Mouse (Mus musculus): ENCODE measurements around the gene 4930404N11Rik. TPM values are rescaled to one million over a fixed set of nuclear protein-coding genes. Genes with fewer than 3 reads are reported as not detected.

Gene 4930404N11Rik
- polyA plus RNA-seq, 1 experiment from 2014 or later = 1.6 TPM

GRCm38 (mm10) chr10:81329194-81329975 is 36.2 kb downstream of the 4930404N11Rik start:
- peaks cover 15% of the 10 kb centered on the region; the same call in 1 of the 2 replicates for H3K27me3 ChIP-seq
- H3K4me3 ChIP-seq (replicated peaks) = peak overlapping the region; percentile 25
- peak; percentile 61 for ATAC-seq (replicated peaks; ENCODE audit: low FRiP score)
- H3K4me1 ChIP-seq = peaks cover 47% of the 10 kb centered on the region
- no peaks in the 10 kb centered on the region for H3K9me3 ChIP-seq (replicated peaks)
- peak overlapping the region; percentile 87 for H3K27ac ChIP-seq
- H3K9ac ChIP-seq = peak overlapping the region; percentile 11
- 48% methylated on average over 10 of the region's 10 CpGs for WGBS
- peaks cover 30% of the 10 kb centered on the region for H3K36me3 ChIP-seq
- peak overlapping the region; percentile 49 for H3K4me2 ChIP-seq

GRCm38 (mm10) chr10:81328386-81328785 is 37.2 kb downstream of the 4930404N11Rik start, which contains the start of gene Tbxa2r:
Gene Tbxa2r (plus strand): TSS chr10:81328731.
- Histone ChIP-seq H3K4me2 (peak within 1 kb of the TSS; percentile 49), H3K4me3 (replicated peaks) (peak within 1 kb of the TSS; percentile 25), H3K27me3 (peaks cover 13% of the 10 kb centered on the region; the same call in 1 of the 2 replicates), H3K9ac (peak within 1 kb of the TSS; percentile 14), H3K36me3 (peaks cover 40% of the 10 kb centered on the region), H3K27ac (peak within 1 kb of the TSS; percentile 87), H3K9me3 (replicated peaks) (no peaks in the 10 kb centered on the region), H3K4me1 (peaks cover 49% of the 10 kb centered on the region)
- ATAC-seq (replicated peaks; ENCODE audit: low FRiP score) = peak; percentile 31; the same call in 1 of the 2 replicates
- WGBS = 9% methylated on average over 10 of the region's 10 CpGs

GRCm38 (mm10) chr10:81327959-81328358 is 37.7 kb downstream of the 4930404N11Rik start:
- Histone ChIP-seq H3K4me3 (replicated peaks) (0 out of 2 replicates have a peak overlapping the region, but pooled peaks have one; percentile 25), H3K9ac (0 out of 2 replicates have a peak overlapping the region, but pooled peaks have one; percentile 14), H3K36me3 (peaks cover 44% of the 10 kb centered on the region), H3K4me1 (peaks cover 50% of the 10 kb centered on the region), H3K27me3 (peaks cover 9% of the 10 kb centered on the region; the same call in 1 of the 2 replicates), H3K4me2 (peak overlapping the region; percentile 49), H3K27ac (peak overlapping the region; percentile 87), H3K9me3 (replicated peaks) (no peaks in the 10 kb centered on the region)
- 21% methylated on average over 2 of the region's 2 CpGs for WGBS
- ATAC-seq (replicated peaks; ENCODE audit: low FRiP score) = no peak

GRCm38 (mm10) chr10:81326858-81327257 is 38.8 kb downstream of the 4930404N11Rik start:
- Histone ChIP-seq H3K4me3 (replicated peaks) (no peak overlapping the region), H3K27ac (peak overlapping the region; percentile 87), H3K4me1 (peaks cover 53% of the 10 kb centered on the region), H3K9ac (no peak overlapping the region), H3K9me3 (replicated peaks) (no peaks in the 10 kb centered on the region), H3K4me2 (no peak overlapping the region), H3K27me3 (no peaks in the 10 kb centered on the region), H3K36me3 (peaks cover 54% of the 10 kb centered on the region)
- no peak for ATAC-seq (replicated peaks; ENCODE audit: low FRiP score)
- 77% methylated on average over 6 of the region's 6 CpGs for WGBS

- 91% methylated on average over 18 of the region's 18 CpGs for WGBS
- Histone ChIP-seq H3K9ac (no peak overlapping the region), H3K4me3 (replicated peaks) (no peak overlapping the region), H3K27ac (peak overlapping the region; percentile 28), H3K36me3 (peaks cover 54% of the 10 kb centered on the region), H3K4me2 (no peak overlapping the region), H3K4me1 (peaks cover 52% of the 10 kb centered on the region), H3K9me3 (replicated peaks) (no peaks in the 10 kb centered on the region), H3K27me3 (no peaks in the 10 kb centered on the region)
- no peak for ATAC-seq (replicated peaks; ENCODE audit: low FRiP score)
Observed at GRCm38 (mm10) chr10:81325781-81326180, 39.8 kb downstream of the 4930404N11Rik start.

- H3K36me3 ChIP-seq = peaks cover 54% of the 10 kb centered on the region
- no peak for ATAC-seq (replicated peaks; ENCODE audit: low FRiP score)
Observed at GRCm38 (mm10) chr10:81325176-81325575, 40.4 kb downstream of the 4930404N11Rik start.

GRCm38 (mm10) chr10:81323791-81324530 is 41.7 kb downstream of the 4930404N11Rik start:
- Histone ChIP-seq H3K9ac (no peak overlapping the region), H3K4me2 (no peak overlapping the region), H3K27ac (no peak overlapping the region), H3K9me3 (replicated peaks) (no peaks in the 10 kb centered on the region), H3K27me3 (no peaks in the 10 kb centered on the region), H3K4me1 (peaks cover 48% of the 10 kb centered on the region), H3K36me3 (peaks cover 55% of the 10 kb centered on the region), H3K4me3 (replicated peaks) (no peak overlapping the region)
- no peak for ATAC-seq (replicated peaks; ENCODE audit: low FRiP score)
- WGBS = 93% methylated on average over 18 of the region's 18 CpGs

More at GRCm38 (mm10) chr10:81325176-81325575, 40.4 kb downstream of the 4930404N11Rik start:
- Histone ChIP-seq H3K27ac (0 out of 2 replicates have a peak overlapping the region, but pooled peaks have one; percentile 22), H3K27me3 (no peaks in the 10 kb centered on the region), H3K4me3 (replicated peaks) (no peak overlapping the region), H3K4me1 (peaks cover 50% of the 10 kb centered on the region), H3K9ac (no peak overlapping the region), H3K4me2 (no peak overlapping the region), H3K9me3 (replicated peaks) (no peaks in the 10 kb centered on the region)
- 88% methylated on average over 21 of the region's 21 CpGs for WGBS

GRCm38 (mm10) chr10:81323141-81323775 is 42.4 kb downstream of the 4930404N11Rik start:
- no peak overlapping the region for H3K9ac ChIP-seq
- H3K4me3 ChIP-seq (replicated peaks) = no peak overlapping the region
- H3K4me2 ChIP-seq = no peak overlapping the region
- H3K4me1 ChIP-seq = peaks cover 48% of the 10 kb centered on the region
- no peak for ATAC-seq (replicated peaks; ENCODE audit: low FRiP score)
- no peaks in the 10 kb centered on the region for H3K9me3 ChIP-seq (replicated peaks)
- 91% methylated on average over 23 of the region's 23 CpGs for WGBS
- H3K36me3 ChIP-seq = peaks cover 62% of the 10 kb centered on the region
- H3K27ac ChIP-seq = no peak overlapping the region
- H3K27me3 ChIP-seq = no peaks in the 10 kb centered on the region

GRCm38 (mm10) chr10:81322444-81322843 is 43.2 kb downstream of the 4930404N11Rik start:
- H3K4me2 ChIP-seq = peak overlapping the region; percentile 79

GRCm38 (mm10) chr10:81321436-81321835 is 44.2 kb downstream of the 4930404N11Rik start:
- no peaks in the 10 kb centered on the region for H3K27me3 ChIP-seq
- H3K36me3 ChIP-seq = peaks cover 60% of the 10 kb centered on the region
- ATAC-seq (replicated peaks; ENCODE audit: low FRiP score) = no peak
- H3K27ac ChIP-seq = peak overlapping the region; percentile 93
- peaks cover 61% of the 10 kb centered on the region for H3K4me1 ChIP-seq
- peak overlapping the region; percentile 96 for H3K9ac ChIP-seq
- WGBS = 3% methylated on average over 20 of the region's 20 CpGs
- no peaks in the 10 kb centered on the region for H3K9me3 ChIP-seq (replicated peaks)
- peak overlapping the region; percentile 98 for H3K4me3 ChIP-seq (replicated peaks)
- H3K4me2 ChIP-seq = peak overlapping the region; percentile 79

More at GRCm38 (mm10) chr10:81322444-81322843, 43.2 kb downstream of the 4930404N11Rik start:
- H3K27ac ChIP-seq = no peak overlapping the region
- H3K4me1 ChIP-seq = peaks cover 51% of the 10 kb centered on the region
- H3K9ac ChIP-seq = peak overlapping the region; percentile 96; the same call in 1 of the 2 replicates
- no peaks in the 10 kb centered on the region for H3K9me3 ChIP-seq (replicated peaks)
- H3K4me3 ChIP-seq (replicated peaks) = peak overlapping the region; percentile 98
- no peak for ATAC-seq (replicated peaks; ENCODE audit: low FRiP score)
- H3K36me3 ChIP-seq = peaks cover 69% of the 10 kb centered on the region
- WGBS = 92% methylated on average over 27 of the region's 27 CpGs
- no peaks in the 10 kb centered on the region for H3K27me3 ChIP-seq

GRCm38 (mm10) chr10:81320550-81321347 is 44.9 kb downstream of the 4930404N11Rik start, which contains the start of gene Cactin:
Gene Cactin (plus strand): TSS chr10:81321103.
- ATAC-seq (replicated peaks; ENCODE audit: low FRiP score) = peak; percentile 88
- Histone ChIP-seq H3K36me3 (peaks cover 58% of the 10 kb centered on the region), H3K4me2 (peak within 1 kb of the TSS; percentile 79), H3K27ac (peak within 1 kb of the TSS; percentile 93), H3K27me3 (no peaks in the 10 kb centered on the region), H3K4me3 (replicated peaks) (peak within 1 kb of the TSS; percentile 98), H3K9ac (peak within 1 kb of the TSS; percentile 96), H3K4me1 (peaks cover 66% of the 10 kb centered on the region), H3K9me3 (replicated peaks) (no peaks in the 10 kb centered on the region)
- under 1% methylated on average over 68 of the region's 68 CpGs for WGBS
